Mouse (Mus musculus) adrenal gland, postnatal 10 days (tissue): Measurements from ENCODE around the gene Rnf4. TPM values are rescaled to one million over a fixed set of nuclear protein-coding genes. Genes with fewer than 3 reads are reported as not detected.
A peak's percentile ranks its signal among the peaks of the same experiment; 100 is the strongest.

Experiments
- DNase-seq: peaks from one replicate; pipeline ENCODE4 v3.0.0; 2021; ENCODE audit warnings: mixed read lengths
- total RNA-seq, 2 experiments: library from RNA; stranded (reverse); gene quantifications; 2 replicates each; pipeline ENCODE4 v1.2.3; 2021

Rnf4 gene
- total RNA-seq, 2 experiments from 2014 or later: 102 to 109 TPM

- DNase-seq: peak; percentile 75
These were observed 824 bp downstream of the Rnf4 start for GRCm38 (mm10) chr5:34336775-34337450.

DNA sequence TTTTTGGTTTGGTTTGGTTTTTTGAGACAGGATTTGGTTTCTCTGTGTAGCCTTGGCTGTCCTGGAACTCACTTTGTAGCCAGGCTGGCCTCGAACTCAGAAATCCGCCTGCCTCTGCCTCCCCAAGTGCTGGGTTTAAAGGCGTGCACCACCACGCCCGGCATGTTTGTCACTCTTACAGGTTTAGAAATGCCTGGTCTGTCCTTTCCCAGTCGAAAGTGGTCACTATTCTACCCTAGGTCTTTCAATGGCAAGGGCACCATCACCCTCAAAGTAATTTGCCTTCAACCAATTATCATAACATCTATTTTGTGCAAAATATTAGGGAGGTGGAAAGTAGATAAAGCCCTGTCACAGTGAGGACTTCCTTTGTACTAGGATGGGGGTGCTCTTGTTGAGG, 4.2 kb downstream of the Rnf4 start:
- DNase-seq: no peak

GRCm38 (mm10) chr5:34352084-34352631, 16.1 kb downstream of the Rnf4 start:
- no peak for DNase-seq

DNA sequence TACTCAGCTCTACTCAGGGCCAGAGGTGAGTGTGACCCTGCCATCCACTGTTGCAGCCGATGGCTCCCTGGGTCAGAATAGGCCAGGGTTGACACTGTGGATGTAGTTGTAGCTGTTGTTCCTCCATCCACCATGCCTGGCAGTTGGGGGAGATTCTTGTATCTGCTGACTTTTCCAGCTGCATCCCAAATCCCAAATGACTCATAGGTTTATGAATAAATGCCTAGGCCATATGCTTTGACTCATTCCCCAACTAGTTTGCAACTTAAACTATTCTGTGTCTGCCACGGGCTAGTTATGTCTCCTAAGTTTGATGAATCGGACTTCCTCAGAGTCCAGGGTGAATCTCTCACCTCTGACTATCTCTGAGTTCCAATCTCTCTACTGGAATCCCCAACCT, 24.2 kb downstream of the Rnf4 start:
- no peak for DNase-seq

- DNase-seq: no peak
These were observed 27.0 kb downstream of the Rnf4 start for GRCm38 (mm10) chr5:34363115-34363514.

- DNase-seq: no peak
These were observed 32.6 kb downstream of the Rnf4 start for GRCm38 (mm10) chr5:34368551-34369290.

GRCm38 (mm10) chr5:34369341-34370021, 33.4 kb downstream of the Rnf4 start, which contains the start of gene Fam193a:
Gene Fam193a (plus strand): TSS chr5:34369933.
- peak; percentile 99 for DNase-seq

- peak; percentile 52 for DNase-seq
These were observed 34.1 kb downstream of the Rnf4 start for GRCm38 (mm10) chr5:34370022-34370823.

DNA sequence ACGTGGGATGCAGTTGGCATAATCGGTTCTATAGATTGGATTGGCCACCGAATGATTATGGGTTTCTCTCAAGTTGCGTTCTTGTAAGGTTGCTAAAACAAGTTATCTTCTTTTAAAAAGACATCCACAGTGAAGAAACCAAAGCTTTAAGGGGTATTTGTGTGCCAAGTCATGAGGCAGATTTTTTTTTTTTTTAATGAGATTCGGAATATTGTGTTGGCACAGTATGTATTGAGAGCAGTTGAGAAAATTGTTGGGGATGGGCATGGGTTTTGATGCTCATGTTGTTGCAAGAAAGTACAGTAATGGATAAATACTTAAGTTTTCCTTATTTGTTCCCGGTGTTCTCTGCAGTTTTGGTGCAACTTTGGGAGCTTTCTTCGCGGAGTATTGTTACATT, 34.8 kb downstream of the Rnf4 start:
- no peak for DNase-seq

DNA sequence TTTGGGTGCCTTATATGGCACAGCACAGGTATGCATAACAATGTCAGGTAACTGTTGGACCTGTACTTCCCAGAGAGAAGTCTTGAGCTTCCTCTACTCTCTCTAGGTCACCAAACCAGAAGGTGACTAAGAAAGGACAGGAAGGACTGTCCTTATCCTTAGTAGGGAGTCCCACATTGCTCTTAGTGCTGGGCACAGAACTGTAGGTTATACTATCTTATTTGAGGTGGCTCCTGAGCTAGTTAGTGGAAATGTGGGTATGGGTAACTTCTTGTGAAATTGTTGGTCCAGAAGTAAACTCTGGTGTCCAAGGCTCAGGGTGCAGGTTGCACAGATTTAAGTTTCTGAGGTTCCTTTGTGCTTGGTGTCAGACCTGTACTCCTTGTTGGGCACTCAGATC, 36.1 kb downstream of the Rnf4 start:
- no peak for DNase-seq

- no peak for DNase-seq
These were observed 36.5 kb downstream of the Rnf4 start for GRCm38 (mm10) chr5:34372541-34372940.

DNA sequence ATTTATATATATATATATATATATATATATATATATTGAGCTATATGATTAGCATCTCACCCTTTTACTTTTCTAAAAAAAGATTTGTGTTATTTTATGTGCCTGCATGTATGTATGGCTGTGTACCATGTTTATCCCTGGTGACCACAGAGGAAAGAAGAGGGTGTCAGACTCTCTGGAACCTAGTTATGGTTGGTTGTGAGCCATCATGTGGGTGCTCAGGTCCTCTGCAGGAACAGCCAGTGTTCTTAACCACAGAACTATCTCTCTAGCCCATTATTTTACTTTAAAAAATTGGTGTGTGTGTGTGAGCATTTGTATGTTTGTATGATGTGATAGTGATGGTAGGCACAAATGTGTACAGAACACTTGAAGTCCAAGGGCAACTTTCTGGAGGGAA, 42.7 kb downstream of the Rnf4 start:
- DNase-seq: no peak

- DNase-seq: no peak
These were observed 45.6 kb downstream of the Rnf4 start for GRCm38 (mm10) chr5:34381700-34382099.

- DNase-seq: no peak
These were observed 49.5 kb downstream of the Rnf4 start for GRCm38 (mm10) chr5:34385616-34386015.

GRCm38 (mm10) chr5:34386744-34387143, 50.7 kb downstream of the Rnf4 start:
- no peak for DNase-seq

DNA sequence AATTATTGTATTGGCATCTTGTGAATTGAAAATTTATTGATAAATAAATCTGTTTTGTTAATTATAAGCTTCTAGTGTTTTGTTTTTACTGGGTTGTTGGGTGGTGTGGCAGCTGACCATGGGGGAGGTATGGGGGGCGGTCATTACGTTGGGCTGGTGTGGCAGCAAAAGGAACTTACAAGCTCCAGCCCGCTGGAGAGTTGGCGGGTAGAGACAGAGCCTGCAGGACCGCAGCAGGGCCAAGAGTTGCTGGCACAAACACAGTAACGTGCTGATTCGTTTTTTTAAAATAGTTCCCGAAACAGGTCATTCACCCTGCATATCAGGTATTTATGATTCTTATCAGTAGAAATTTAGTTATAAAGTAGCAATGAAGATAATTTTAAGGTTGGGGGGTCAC, 57.2 kb downstream of the Rnf4 start:
- DNase-seq: no peak

DNA sequence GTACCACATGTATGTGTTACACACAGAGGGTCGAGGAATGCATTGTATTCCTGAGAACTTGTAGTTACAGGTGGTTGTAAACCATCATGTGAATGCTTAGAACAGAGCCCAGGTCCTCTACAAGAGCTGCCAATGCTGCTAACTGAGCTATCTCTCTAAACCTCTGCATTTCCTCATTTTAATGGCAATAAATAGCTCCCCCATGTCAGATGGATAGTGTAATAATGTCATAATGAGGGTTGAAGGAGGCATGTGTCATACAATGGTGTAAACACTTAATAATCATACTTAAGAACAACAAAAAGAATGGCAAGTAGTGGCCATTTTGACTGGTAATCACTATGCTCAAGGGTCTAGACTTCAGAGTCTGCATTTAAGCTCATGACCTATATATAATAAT, 59.3 kb downstream of the Rnf4 start:
- DNase-seq: no peak

- no peak for DNase-seq
These were observed 59.9 kb downstream of the Rnf4 start for GRCm38 (mm10) chr5:34395850-34396540.

GRCm38 (mm10) chr5:34397866-34398265, 61.8 kb downstream of the Rnf4 start:
- no peak for DNase-seq

DNA sequence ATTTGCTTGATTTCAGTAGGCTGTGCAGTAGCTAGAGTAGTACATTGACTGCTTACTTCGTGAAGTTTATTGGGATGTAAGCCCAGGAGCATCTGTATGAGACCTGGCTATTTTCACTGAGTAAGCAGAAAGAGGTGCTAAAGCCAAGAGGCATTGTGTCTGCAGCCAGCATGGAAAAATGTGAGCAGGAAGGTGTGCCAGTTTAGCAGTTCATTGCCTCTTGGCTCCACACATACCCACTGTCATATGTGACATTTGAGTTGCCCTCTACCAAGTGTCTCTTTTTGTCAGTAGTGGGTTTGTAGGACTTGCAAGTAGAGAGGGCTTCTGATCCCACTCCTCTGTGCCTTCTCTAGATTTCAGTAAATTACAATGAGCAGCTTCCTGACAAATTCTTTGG, 62.2 kb downstream of the Rnf4 start:
- peak; percentile 6 for DNase-seq
